Mouse (Mus musculus) macrophage (primary cell): ENCODE measurements at regions not wholly inside any gene's neighbourhood (a gene's known extent, or its start where the extent isn't known, plus 50 kb on each side); places are given as distances from the start of the nearest gene placed in this dataset.

Source experiments
- H3K27ac ChIP-seq: fragments of 350-480 bp; formaldehyde crosslinking; 2 replicates; pipeline ENCODE4 v1.9.0; 2021
- H3K36me3 ChIP-seq: fragments of 350-480 bp; formaldehyde crosslinking; 2 replicates; pipeline ENCODE4 v1.9.0; 2021; ENCODE audit errors: inconsistent target
- H3K4me3 ChIP-seq: fragments of 350-480 bp; formaldehyde crosslinking; 2 replicates; pipeline ENCODE4 v1.9.0; 2021; ENCODE audit errors: inconsistent target
- H3K79me2 ChIP-seq: fragments of 350-480 bp; formaldehyde crosslinking; 2 replicates; pipeline ENCODE4 v1.9.0; 2021; ENCODE audit errors: inconsistent target
- WGBS: methylation state at CpG from one replicate; pipeline ENCODE4 v1.1.7; 2026; ENCODE audit warnings: inconsistent platforms; ENCODE audit not compliant: missing documents; 5-methylcytosine and 5-hydroxymethylcytosine counted together

GRCm38 (mm10) chr4:72328282-72329025 is 127.7 kb upstream of the Tle1 start:
- no peak overlapping the region for H3K4me3 ChIP-seq
- no peaks in the 10 kb centered on the region for H3K79me2 ChIP-seq
- H3K36me3 ChIP-seq: no peaks in the 10 kb centered on the region
- WGBS: no CpG with 5 or more reads among the region's 2 CpGs
- no peak overlapping the region for H3K27ac ChIP-seq

DNA sequence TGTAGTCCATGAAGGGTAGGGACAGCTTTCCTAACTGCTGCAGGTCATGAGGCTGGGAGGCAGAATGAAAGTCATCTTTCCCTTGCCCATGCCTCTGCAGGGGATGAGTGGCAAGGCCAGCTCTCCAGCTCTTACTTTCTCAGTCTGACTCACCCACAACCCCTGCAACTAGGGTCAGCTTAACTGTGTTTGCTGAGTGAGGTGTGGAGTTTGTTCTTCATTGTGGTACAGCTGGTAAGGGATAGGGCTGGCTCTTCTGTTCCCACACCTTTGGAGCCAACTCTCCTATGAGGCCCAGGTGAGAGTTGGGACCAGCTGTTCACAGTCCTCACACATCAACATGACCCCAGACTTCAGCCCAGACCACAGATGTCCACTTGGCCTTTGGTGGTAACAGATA is 124.2 kb upstream of the Tle1 start:
- H3K79me2 ChIP-seq: no peaks in the 10 kb centered on the region
- no peaks in the 10 kb centered on the region for H3K36me3 ChIP-seq
- no peak overlapping the region for H3K27ac ChIP-seq
- H3K4me3 ChIP-seq: no peak overlapping the region

DNA sequence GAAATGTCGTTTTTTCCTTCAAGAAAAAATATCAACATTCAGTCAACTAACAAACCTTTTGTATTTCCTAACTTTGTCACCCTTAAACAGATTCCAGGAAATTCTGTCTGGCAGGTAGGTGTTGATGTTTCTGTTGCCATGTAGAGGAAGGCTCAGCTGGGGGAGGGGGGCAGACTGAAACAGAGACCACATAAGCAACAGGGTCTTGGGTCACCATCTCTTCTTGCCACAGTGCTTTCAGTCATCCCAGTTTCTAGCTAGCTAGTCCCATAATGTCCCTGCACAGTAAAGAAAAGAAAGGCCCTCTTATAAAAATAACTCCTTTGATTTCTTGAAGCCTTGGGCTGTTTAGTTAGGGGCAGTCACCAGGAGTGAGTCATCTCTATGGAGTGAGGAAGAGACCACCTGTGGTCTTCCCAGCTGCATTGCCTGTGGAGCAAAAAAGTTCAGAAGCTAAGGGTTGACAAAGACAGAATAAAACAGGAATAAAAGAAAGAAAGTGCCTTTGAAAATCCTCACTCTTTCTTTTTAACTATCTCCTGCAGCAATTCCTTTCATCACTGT is 84.5 kb upstream of the Tle1 start:
- no peaks in the 10 kb centered on the region for H3K79me2 ChIP-seq
- H3K4me3 ChIP-seq: no peak overlapping the region
- H3K36me3 ChIP-seq: no peaks in the 10 kb centered on the region
- 38% methylated on average over 1 of the region's 1 CpGs for WGBS
- H3K27ac ChIP-seq: no peak overlapping the region

GRCm38 (mm10) chr4:72250531-72250930 is 49.8 kb upstream of the Tle1 start:
- no peak overlapping the region for H3K4me3 ChIP-seq
- H3K79me2 ChIP-seq: no peaks in the 10 kb centered on the region
- H3K36me3 ChIP-seq: no peaks in the 10 kb centered on the region
- 100% methylated on average over 1 of the region's 1 CpGs for WGBS
- no peak overlapping the region for H3K27ac ChIP-seq
